Mouse (Mus musculus): ENCODE data around the gene Tmem219. TPM values are rescaled to one million over a fixed set of nuclear protein-coding genes. Genes with fewer than 3 reads are reported as not detected.

Gene Tmem219
- polyA plus RNA-seq, 1 experiment from 2014 or later, result 33.8 TPM

DNA sequence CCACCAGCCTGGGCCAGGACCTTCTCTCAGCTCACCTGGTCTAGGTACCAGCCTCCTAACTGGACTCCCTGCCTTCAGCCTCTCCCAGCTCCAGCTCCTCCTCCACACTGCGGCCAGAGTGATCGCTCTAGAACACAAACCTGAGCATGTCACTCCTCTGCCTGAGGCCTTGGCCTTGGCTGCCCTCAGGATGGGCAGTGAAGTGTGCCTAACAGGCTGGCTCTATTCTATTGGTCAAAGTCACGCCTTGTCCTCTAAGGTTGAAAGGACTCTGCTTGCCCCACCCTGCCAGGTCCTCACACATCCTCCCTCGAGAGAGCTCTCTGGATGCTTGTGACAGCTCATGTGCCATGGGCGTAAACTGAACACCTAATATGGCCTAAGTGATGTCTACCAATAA, 69.3 kb downstream of the Tmem219 start:
- Histone ChIP-seq H3K9ac (replicated peaks; ENCODE audit: low read length) (no peak overlapping the region), H3K27me3 (ENCODE audit: insufficient read depth, low read length) (peaks cover 11% of the 10 kb centered on the region), H3K4me2 (replicated peaks; ENCODE audit: low read depth, low read length) (no peak overlapping the region), H3K4me3 (ENCODE audit: low read length) (no peak overlapping the region), H3K36me3 (ENCODE audit: insufficient read depth, low read length) (peaks cover 41% of the 10 kb centered on the region), H3K27ac (ENCODE audit: low read length) (no peak overlapping the region), H3K9me3 (ENCODE audit: low read length) (no peaks in the 10 kb centered on the region), H3K4me1 (ENCODE audit: insufficient read depth, low read length) (peaks cover 9% of the 10 kb centered on the region)
- ATAC-seq (ENCODE audit: low FRiP score, low TSS enrichment), result peak; percentile 29
- 61% methylated on average over 5 of the region's 5 CpGs for WGBS

DNA sequence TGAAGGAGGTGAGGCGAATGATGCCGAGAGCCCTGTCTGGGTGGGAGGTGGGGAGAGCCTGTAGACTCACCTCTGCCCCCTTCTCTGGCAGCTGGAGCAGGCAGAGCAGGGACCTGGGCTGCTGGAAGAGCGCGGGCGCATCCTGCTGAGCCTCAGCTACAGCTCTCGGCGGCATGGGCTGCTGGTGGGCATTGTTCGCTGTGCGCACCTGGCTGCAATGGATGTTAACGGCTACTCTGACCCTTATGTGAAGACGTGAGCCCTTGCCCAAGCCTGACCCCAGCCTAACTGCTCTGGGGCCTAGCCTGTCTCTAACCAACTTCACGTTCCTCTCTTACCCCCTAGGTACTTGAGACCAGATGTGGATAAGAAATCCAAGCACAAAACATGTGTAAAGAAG, 71.5 kb downstream of the Tmem219 start:
- H3K4me3 ChIP-seq (ENCODE audit: low read length), result no peak overlapping the region
- no peak overlapping the region for H3K27ac ChIP-seq (ENCODE audit: low read length)
- H3K9me3 ChIP-seq (ENCODE audit: low read length), result no peaks in the 10 kb centered on the region
- peaks cover 15% of the 10 kb centered on the region for H3K27me3 ChIP-seq (ENCODE audit: insufficient read depth, low read length)
- no peak overlapping the region for H3K9ac ChIP-seq (replicated peaks; ENCODE audit: low read length)
- H3K36me3 ChIP-seq (ENCODE audit: insufficient read depth, low read length), result peaks cover 26% of the 10 kb centered on the region
- no peak overlapping the region for H3K4me2 ChIP-seq (replicated peaks; ENCODE audit: low read depth, low read length)
- 25% methylated on average over 11 of the region's 12 CpGs for WGBS
- peaks cover 22% of the 10 kb centered on the region for H3K4me1 ChIP-seq (ENCODE audit: insufficient read depth, low read length)
- ATAC-seq (ENCODE audit: low FRiP score, low TSS enrichment), result no peak

DNA sequence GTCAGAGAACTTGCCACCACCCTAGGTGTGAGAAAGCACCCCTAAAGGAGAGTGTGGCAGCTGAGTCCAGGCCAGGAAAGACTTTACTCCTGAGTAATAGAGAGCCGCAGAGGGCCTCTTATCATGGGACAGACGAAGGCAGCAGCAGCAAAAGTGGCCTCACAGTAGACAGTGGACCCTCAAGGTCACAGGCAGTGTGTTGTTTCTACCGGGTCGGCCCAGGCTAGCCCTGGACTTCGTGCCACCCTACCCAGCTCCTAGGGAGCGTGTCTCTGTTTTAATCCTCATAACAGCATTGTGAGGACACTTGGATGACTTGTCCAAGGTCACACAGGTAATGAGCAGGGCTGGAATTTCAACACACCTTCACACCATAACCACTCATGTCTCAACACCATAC, 72.6 kb downstream of the Tmem219 start:
- no peak overlapping the region for H3K4me3 ChIP-seq (ENCODE audit: low read length)
- WGBS, result 83% methylated on average over 6 of the region's 6 CpGs
- H3K36me3 ChIP-seq (ENCODE audit: insufficient read depth, low read length), result peaks cover 26% of the 10 kb centered on the region
- no peak for ATAC-seq (ENCODE audit: low FRiP score, low TSS enrichment)
- H3K27me3 ChIP-seq (ENCODE audit: insufficient read depth, low read length), result peaks cover 15% of the 10 kb centered on the region
- H3K9me3 ChIP-seq (ENCODE audit: low read length), result no peaks in the 10 kb centered on the region
- H3K27ac ChIP-seq (ENCODE audit: low read length), result no peak overlapping the region
- H3K9ac ChIP-seq (replicated peaks; ENCODE audit: low read length), result no peak overlapping the region
- no peak overlapping the region for H3K4me2 ChIP-seq (replicated peaks; ENCODE audit: low read depth, low read length)
- H3K4me1 ChIP-seq (ENCODE audit: insufficient read depth, low read length), result peaks cover 22% of the 10 kb centered on the region

DNA sequence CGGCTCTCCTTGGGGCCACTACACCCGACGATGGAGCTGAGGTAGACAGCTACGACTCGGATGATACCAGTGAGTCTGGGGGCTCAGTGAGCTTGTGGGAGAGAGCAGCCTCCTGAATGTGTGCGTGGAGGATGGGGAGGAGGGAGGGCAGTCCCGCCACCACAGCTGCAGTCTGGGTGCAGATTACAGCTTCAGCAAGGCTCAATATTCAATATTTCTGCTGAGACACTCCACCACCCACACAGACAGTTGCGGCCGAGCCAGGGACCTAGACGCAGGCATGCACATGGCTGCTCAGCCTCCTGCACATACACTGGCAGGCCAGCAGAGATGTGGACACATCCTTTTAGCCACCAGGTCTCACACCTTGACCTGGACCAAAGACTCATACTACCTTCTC, 73.9 kb downstream of the Tmem219 start:
- no peak for ATAC-seq (ENCODE audit: low FRiP score, low TSS enrichment)
- Histone ChIP-seq H3K9ac (replicated peaks; ENCODE audit: low read length) (peak overlapping the region; percentile 74), H3K9me3 (ENCODE audit: low read length) (no peaks in the 10 kb centered on the region), H3K36me3 (ENCODE audit: insufficient read depth, low read length) (peaks cover 15% of the 10 kb centered on the region), H3K4me3 (ENCODE audit: low read length) (peak overlapping the region; percentile 57), H3K4me1 (ENCODE audit: insufficient read depth, low read length) (peaks cover 22% of the 10 kb centered on the region), H3K27ac (ENCODE audit: low read length) (no peak overlapping the region), H3K4me2 (replicated peaks; ENCODE audit: low read depth, low read length) (peak overlapping the region; percentile 99), H3K27me3 (ENCODE audit: insufficient read depth, low read length) (peaks cover 15% of the 10 kb centered on the region)
- WGBS, result 18% methylated on average over 10 of the region's 10 CpGs

DNA sequence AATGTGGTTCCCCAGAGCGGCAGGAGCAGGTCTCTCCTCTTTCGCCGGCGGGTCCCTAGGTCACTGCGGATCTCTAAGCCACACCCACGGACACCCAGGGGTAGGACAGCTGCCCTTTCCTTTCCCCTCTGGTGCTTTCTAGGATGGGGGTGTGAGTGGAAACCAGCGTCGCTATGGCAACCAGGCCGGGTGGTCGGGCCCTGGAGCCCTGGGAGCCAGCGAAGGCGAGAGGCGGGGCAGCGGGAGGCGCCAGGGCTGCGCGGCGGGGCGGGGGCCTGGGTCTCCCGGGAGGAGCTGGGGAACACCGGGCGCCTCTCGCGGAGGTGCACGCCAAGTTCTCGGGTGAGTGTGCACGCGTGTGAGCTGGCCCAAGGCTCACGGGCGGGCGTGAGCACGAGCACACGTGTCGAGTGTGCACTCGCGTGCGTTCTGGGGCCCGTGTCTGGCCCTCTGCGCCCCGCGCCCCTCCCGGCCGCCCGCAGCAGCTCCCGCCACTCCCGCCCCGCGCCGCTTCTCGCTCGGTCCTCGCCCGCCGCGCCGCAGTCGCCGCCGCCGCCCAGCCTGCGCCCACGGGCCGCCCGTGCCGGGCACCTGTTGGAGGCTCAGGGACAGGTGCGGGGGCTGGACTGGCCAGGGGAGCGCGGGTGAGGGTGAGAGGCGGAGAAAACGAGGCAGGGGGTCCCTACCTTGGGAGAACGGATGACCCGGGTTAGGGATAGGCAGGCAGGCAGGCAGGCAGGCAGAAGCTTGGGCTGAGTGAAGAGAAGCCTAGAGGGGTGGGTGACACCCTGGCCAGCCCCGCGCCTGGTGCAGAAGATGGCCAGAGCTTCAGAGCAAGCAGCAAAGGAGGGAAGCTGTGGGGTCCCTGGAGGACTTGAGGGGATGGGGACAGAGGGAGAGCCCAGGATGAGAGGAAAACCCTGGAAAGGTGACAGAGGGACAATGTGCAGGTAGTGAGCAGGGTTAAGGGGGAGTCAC, 75.0 kb downstream of the Tmem219 start:
- peak; percentile 40 for ATAC-seq (ENCODE audit: low FRiP score, low TSS enrichment)
- WGBS, result under 1% methylated on average over 48 of the region's 74 CpGs

DNA sequence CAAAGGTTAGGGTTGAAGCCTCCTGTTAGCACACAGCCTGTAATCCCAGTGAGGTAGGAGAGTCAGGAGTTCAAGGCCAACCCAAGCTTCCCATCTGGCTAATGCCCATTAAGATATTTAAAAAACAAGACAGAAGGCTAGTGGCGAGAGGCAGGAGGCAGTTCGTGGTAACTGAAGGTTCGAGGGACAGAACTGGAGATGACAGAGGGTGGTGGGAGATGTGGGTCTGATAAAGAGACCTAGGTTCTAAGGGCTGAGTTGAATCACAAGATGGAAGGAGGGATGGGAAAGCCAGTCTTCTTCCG, 75.6 kb downstream of the Tmem219 start, which contains the start of gene Doc2a:
Gene Doc2a (plus strand): TSS at position 301 of the 305 bp plus-strand sequence.
- no peak for ATAC-seq (ENCODE audit: low FRiP score, low TSS enrichment)
- Histone ChIP-seq H3K27ac (ENCODE audit: low read length) (no peak within 1 kb of the TSS), H3K4me3 (ENCODE audit: low read length) (peak within 1 kb of the TSS; percentile 57), H3K27me3 (ENCODE audit: insufficient read depth, low read length) (peaks cover 15% of the 10 kb centered on the region), H3K4me1 (ENCODE audit: insufficient read depth, low read length) (peaks cover 22% of the 10 kb centered on the region), H3K9ac (replicated peaks; ENCODE audit: low read length) (peak within 1 kb of the TSS; percentile 74), H3K9me3 (ENCODE audit: low read length) (no peaks in the 10 kb centered on the region), H3K4me2 (replicated peaks; ENCODE audit: low read depth, low read length) (peak within 1 kb of the TSS; percentile 99), H3K36me3 (ENCODE audit: insufficient read depth, low read length) (peaks cover under 1% of the 10 kb centered on the region; the same call in 1 of the 2 replicates)
- 26% methylated on average over 4 of the region's 4 CpGs for WGBS

More for the DNA sequence above, 75.0 kb downstream of the Tmem219 start:
- H3K4me3 ChIP-seq (ENCODE audit: low read length), result peak overlapping the region; percentile 57
- H3K9me3 ChIP-seq (ENCODE audit: low read length), result no peaks in the 10 kb centered on the region
- peaks cover 7% of the 10 kb centered on the region for H3K36me3 ChIP-seq (ENCODE audit: insufficient read depth, low read length)
- peak overlapping the region; percentile 99 for H3K4me2 ChIP-seq (replicated peaks; ENCODE audit: low read depth, low read length)
- peak overlapping the region; percentile 74 for H3K9ac ChIP-seq (replicated peaks; ENCODE audit: low read length)
- H3K27me3 ChIP-seq (ENCODE audit: insufficient read depth, low read length), result peaks cover 15% of the 10 kb centered on the region
- no peak overlapping the region for H3K27ac ChIP-seq (ENCODE audit: low read length)
- H3K4me1 ChIP-seq (ENCODE audit: insufficient read depth, low read length), result peaks cover 22% of the 10 kb centered on the region

DNA sequence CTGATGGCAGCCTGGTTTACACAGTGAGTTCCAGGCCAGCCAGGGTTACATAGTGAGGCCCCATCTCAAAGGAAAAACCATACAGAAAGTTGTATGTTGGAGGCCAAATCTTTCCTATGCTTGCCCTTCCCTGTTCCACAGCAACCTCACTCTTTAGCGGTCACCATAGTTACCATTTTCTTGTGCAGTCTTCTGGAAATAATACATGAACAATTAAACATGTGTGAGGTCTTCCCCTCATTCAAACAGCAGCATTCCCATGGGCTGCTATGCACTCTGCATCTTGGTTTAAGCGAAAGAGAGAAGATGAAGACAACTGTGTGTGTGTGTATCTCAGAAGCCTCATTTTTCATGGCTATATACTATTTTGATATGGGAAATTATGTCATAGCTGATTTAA, 77.2 kb downstream of the Tmem219 start:
- H3K9me3 ChIP-seq (ENCODE audit: low read length), result peaks cover 3% of the 10 kb centered on the region; the same call in 1 of the 2 replicates
- H3K4me3 ChIP-seq (ENCODE audit: low read length), result no peak overlapping the region
- H3K27ac ChIP-seq (ENCODE audit: low read length), result no peak overlapping the region
- no peak for ATAC-seq (ENCODE audit: low FRiP score, low TSS enrichment)
- no peak overlapping the region for H3K4me2 ChIP-seq (replicated peaks; ENCODE audit: low read depth, low read length)
- H3K36me3 ChIP-seq (ENCODE audit: insufficient read depth, low read length), result no peaks in the 10 kb centered on the region
- peaks cover 15% of the 10 kb centered on the region for H3K27me3 ChIP-seq (ENCODE audit: insufficient read depth, low read length)
- peaks cover 14% of the 10 kb centered on the region for H3K4me1 ChIP-seq (ENCODE audit: insufficient read depth, low read length)
- 88% methylated on average over 2 of the region's 2 CpGs for WGBS
- H3K9ac ChIP-seq (replicated peaks; ENCODE audit: low read length), result no peak overlapping the region

DNA sequence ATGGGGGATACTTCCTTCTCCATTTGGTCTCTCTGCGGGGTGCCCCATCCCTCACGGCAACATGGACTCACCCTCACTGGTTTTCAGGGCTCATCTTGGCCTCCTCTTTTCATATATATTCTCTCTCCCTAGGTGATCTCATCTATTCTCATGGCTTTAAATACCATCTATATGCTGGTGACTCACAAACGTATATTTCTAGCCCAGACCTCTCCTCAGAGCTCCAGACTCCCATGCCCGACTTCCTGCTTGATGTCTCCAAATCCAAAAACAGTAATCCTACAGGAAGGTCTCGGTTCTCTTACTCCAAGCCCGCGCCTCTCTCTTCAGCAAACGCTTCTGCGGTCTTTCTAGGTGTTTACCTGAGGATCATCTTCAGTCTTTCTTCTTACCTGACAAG, 79.4 kb downstream of the Tmem219 start:
- no peak overlapping the region for H3K27ac ChIP-seq (ENCODE audit: low read length)
- no peak for ATAC-seq (ENCODE audit: low FRiP score, low TSS enrichment)
- no peak overlapping the region for H3K4me2 ChIP-seq (replicated peaks; ENCODE audit: low read depth, low read length)
- H3K36me3 ChIP-seq (ENCODE audit: insufficient read depth, low read length), result no peaks in the 10 kb centered on the region
- H3K4me3 ChIP-seq (ENCODE audit: low read length), result no peak overlapping the region
- 79% methylated on average over 9 of the region's 9 CpGs for WGBS
- H3K9me3 ChIP-seq (ENCODE audit: low read length), result peaks cover 3% of the 10 kb centered on the region; the same call in 1 of the 2 replicates
- H3K4me1 ChIP-seq (ENCODE audit: insufficient read depth, low read length), result peaks cover 11% of the 10 kb centered on the region
- H3K9ac ChIP-seq (replicated peaks; ENCODE audit: low read length), result no peak overlapping the region
- peaks cover 3% of the 10 kb centered on the region for H3K27me3 ChIP-seq (ENCODE audit: insufficient read depth, low read length)

Measured in kidney, embryonic 16.5 days (tissue).